In genomic region chr14:98048403-98048802, GRCm38 (mm10) we compare ENCODE assay signal across 23 mouse cellular contexts.
DNase-seq lines count a peak whose midpoint lies in the region; ATAC-seq and TF ChIP-seq lines count a peak whose summit lies in the region.
"Had no signal": no experiment of that assay in that cellular context is flagged by ENCODE, and none has a peak within 500 bp of the region (broad histone marks: within the 10 kb centered on the region; RNA-seq: fewer than 3 reads in every experiment).

No protein-coding gene starts in this region.

- H3K4me1 ChIP-seq in neural tube, embryonic 11.5 days (ENCODE audit: control insufficient read depth, insufficient read depth, low read length): peaks cover 5% of the 10 kb centered on the region; the same call in 1 of the 2 replicates
- no peaks in the 10 kb centered on the region; the same call in 1 of the 2 replicates for H3K4me1 ChIP-seq in hindbrain, postnatal 0 days (ENCODE audit: insufficient read depth, low read length)
- no peaks in the 10 kb centered on the region for H3K4me1 ChIP-seq in kidney, embryonic 15.5 days
- H3K4me1 ChIP-seq: heart, embryonic 15.5 days; limb, embryonic 15.5 days; lung, embryonic 15.5 days had no signal

- no peak overlapping the region for H3K4me3 ChIP-seq in neural tube, embryonic 11.5 days (ENCODE audit: low read depth, low read length)
- no peak overlapping the region for H3K4me3 ChIP-seq in hindbrain, postnatal 0 days (ENCODE audit: low read length)
- H3K4me3 ChIP-seq in kidney, embryonic 15.5 days (replicated peaks): no peak overlapping the region
- H3K4me3 ChIP-seq: embryonic facial prominence, embryonic 12.5 days; heart, embryonic 15.5 days; limb, embryonic 15.5 days; lung, embryonic 15.5 days had no signal

- peak; percentile 79 for ATAC-seq in neural tube, embryonic 11.5 days (ENCODE audit: insufficient read depth, low FRiP score, low TSS enrichment)
- no peak for ATAC-seq in hindbrain, postnatal 0 days
- ATAC-seq in kidney, embryonic 15.5 days (replicated peaks; ENCODE audit: low FRiP score): no peak
- ATAC-seq: forebrain, postnatal 0 days; inflammation-experienced regulatory T-cells, adult 6 months had no signal

- no peak overlapping the region for H3K27ac ChIP-seq in neural tube, embryonic 11.5 days (ENCODE audit: low read depth, low read length)
- H3K27ac ChIP-seq in hindbrain, postnatal 0 days: no peak overlapping the region
- H3K27ac ChIP-seq in kidney, embryonic 15.5 days: no peak overlapping the region
- H3K27ac ChIP-seq: embryonic facial prominence, embryonic 12.5 days; heart, embryonic 15.5 days; kidney, postnatal 0 days; limb, embryonic 15.5 days; liver, embryonic 14.5 days; lung, embryonic 15.5 days had no signal

- no peak overlapping the region for H3K4me2 ChIP-seq in neural tube, embryonic 11.5 days (ENCODE audit: low read depth)
- H3K4me2 ChIP-seq in hindbrain, postnatal 0 days (ENCODE audit: low read depth, low read length): no peak overlapping the region
- H3K4me2 ChIP-seq in kidney, embryonic 15.5 days: no peak overlapping the region
- H3K4me2 ChIP-seq: embryonic facial prominence, embryonic 12.5 days; heart, embryonic 15.5 days; limb, embryonic 15.5 days; lung, embryonic 15.5 days had no signal

- TF ChIP-seq CTCF in hindbrain, postnatal 0 days (IDR thresholded peaks at IDR 0.05; ENCODE audit: low read depth): no peak

- H3K9ac ChIP-seq in neural tube, embryonic 11.5 days (ENCODE audit: low read length): no peak overlapping the region
- H3K9ac ChIP-seq in hindbrain, postnatal 0 days (replicated peaks; ENCODE audit: low read length): no peak overlapping the region
- no peak overlapping the region for H3K9ac ChIP-seq in kidney, embryonic 15.5 days
- H3K9ac ChIP-seq: embryonic facial prominence, embryonic 12.5 days; forebrain, postnatal 0 days; heart, embryonic 15.5 days; limb, embryonic 15.5 days; liver, embryonic 14.5 days; lung, embryonic 15.5 days had no signal

- peak; percentile 58 for DNase-seq in embryo, embryonic 10 days (ENCODE audit: low spot score)
- DNase-seq in embryo, embryonic 9.5 days (ENCODE audit: extremely low spot score): no peak
- no peak for DNase-seq in neural tube, embryonic 11.5 days (ENCODE audit: low spot score)
- no peak for DNase-seq in neural tube, embryonic 10.5 days (ENCODE audit: extremely low spot score, low spot score)
- DNase-seq in hindbrain, postnatal 0 days (ENCODE audit: low spot score): peak; percentile 20
- DNase-seq in left cerebral cortex, adult 18-20 months (ENCODE audit: low spot score in 2 of 2): no peak
- DNase-seq: adrenal gland, postnatal 14 days; cerebellum, adult 9-10 months; forebrain, postnatal 0 days; gastrocnemius, postnatal 25 days; heart, postnatal 36 days; kidney, adult 18-20 months; left cerebral cortex, postnatal 4 days; lung, postnatal 4 days; thymus, postnatal 36 days had no signal

- no peaks in the 10 kb centered on the region for H3K27me3 ChIP-seq in neural tube, embryonic 11.5 days (ENCODE audit: control insufficient read depth, insufficient read depth, low read length)
- H3K27me3 ChIP-seq in hindbrain, postnatal 0 days (ENCODE audit: insufficient read depth, low read length): no peaks in the 10 kb centered on the region
- no peaks in the 10 kb centered on the region for H3K27me3 ChIP-seq in kidney, embryonic 15.5 days
- H3K27me3 ChIP-seq: embryonic facial prominence, embryonic 12.5 days; heart, embryonic 15.5 days; limb, embryonic 15.5 days; lung, embryonic 15.5 days had no signal

- H3K9me3 ChIP-seq in neural tube, embryonic 11.5 days (ENCODE audit: control insufficient read depth, low read length): no peaks in the 10 kb centered on the region
- H3K9me3 ChIP-seq in hindbrain, postnatal 0 days (ENCODE audit: low read length): no peaks in the 10 kb centered on the region
- H3K9me3 ChIP-seq in kidney, embryonic 15.5 days (replicated peaks): no peaks in the 10 kb centered on the region
- H3K9me3 ChIP-seq: embryonic facial prominence, embryonic 12.5 days; heart, embryonic 15.5 days; limb, embryonic 15.5 days; lung, embryonic 15.5 days had no signal

- no peaks in the 10 kb centered on the region for H3K36me3 ChIP-seq in neural tube, embryonic 11.5 days (ENCODE audit: control insufficient read depth, insufficient read depth, low read length)
- no peaks in the 10 kb centered on the region for H3K36me3 ChIP-seq in hindbrain, postnatal 0 days (ENCODE audit: insufficient read depth, low read length)
- no peaks in the 10 kb centered on the region for H3K36me3 ChIP-seq in kidney, embryonic 15.5 days
- H3K36me3 ChIP-seq: embryonic facial prominence, embryonic 12.5 days; heart, embryonic 15.5 days; limb, embryonic 15.5 days; lung, embryonic 15.5 days had no signal

- WGBS in neural tube, embryonic 11.5 days: 44% methylated on average over 2 of the region's 2 CpGs
- 37% methylated on average over 2 of the region's 2 CpGs for WGBS in hindbrain, postnatal 0 days
- WGBS in kidney, embryonic 15.5 days: 88% methylated on average over 2 of the region's 2 CpGs

Comparison
In these comparisons a context has a peak if more than half of its experiments do, and no peak if none do; other contexts are left out.
1. DNase-seq: peak in embryo, embryonic 10 days (single experiment) and hindbrain, postnatal 0 days (single experiment); none in embryo, embryonic 9.5 days (single experiment), neural tube, embryonic 11.5 days (single experiment), neural tube, embryonic 10.5 days (single experiment) and left cerebral cortex, adult 18-20 months (0 of 2).